Mouse (Mus musculus) gastrocnemius, adult 18-20 months (tissue): ENCODE measurements around the gene Rap2b. TPM values are rescaled to one million over a fixed set of nuclear protein-coding genes. Genes with fewer than 3 reads are reported as not detected.
A peak's percentile ranks its signal among the peaks of the same experiment; 100 is the strongest.

ENCODE experiments used
- DNase-seq: peaks from one replicate; pipeline ENCODE4 v3.0.0; 2021; ENCODE audit warnings: low spot score
- total RNA-seq, 2 experiments: library from RNA; stranded (reverse); gene quantifications; 2 replicates each; pipeline ENCODE4 v1.2.3; 2021

The Rap2b gene
- total RNA-seq, 2 experiments from 2014 or later: 1.1 TPM

GRCm38 (mm10) chr3:61376001-61376400 is 14.6 kb downstream of the Rap2b start:
- DNase-seq: no peak

- no peak for DNase-seq
Measured at GRCm38 (mm10) chr3:61386368-61386767, 24.9 kb downstream of the Rap2b start.

- no peak for DNase-seq
Measured at GRCm38 (mm10) chr3:61391564-61391963, 30.1 kb downstream of the Rap2b start.

GRCm38 (mm10) chr3:61392881-61393280 is 31.4 kb downstream of the Rap2b start:
- DNase-seq: no peak

- no peak for DNase-seq
Measured at GRCm38 (mm10) chr3:61393520-61393919, 32.1 kb downstream of the Rap2b start.

GRCm38 (mm10) chr3:61395382-61395781 is 33.9 kb downstream of the Rap2b start:
- DNase-seq: no peak

GRCm38 (mm10) chr3:61396728-61397127 is 35.3 kb downstream of the Rap2b start:
- DNase-seq: no peak

- DNase-seq: no peak
Measured at GRCm38 (mm10) chr3:61400823-61401387, 39.5 kb downstream of the Rap2b start.

- DNase-seq: no peak
Measured at GRCm38 (mm10) chr3:61406921-61407320, 45.5 kb downstream of the Rap2b start.

GRCm38 (mm10) chr3:61409683-61410082 is 48.2 kb downstream of the Rap2b start:
- DNase-seq: peak; percentile 7

GRCm38 (mm10) chr3:61415883-61416282 is 54.4 kb downstream of the Rap2b start:
- DNase-seq: no peak

Other genes with a start within 250 kb of the Rap2b start
- not detected for gene B430305J03Rik, start 4.3 kb downstream of the Rap2b start, total RNA-seq